Mouse (Mus musculus): ENCODE data around the gene Stil.

DNA sequence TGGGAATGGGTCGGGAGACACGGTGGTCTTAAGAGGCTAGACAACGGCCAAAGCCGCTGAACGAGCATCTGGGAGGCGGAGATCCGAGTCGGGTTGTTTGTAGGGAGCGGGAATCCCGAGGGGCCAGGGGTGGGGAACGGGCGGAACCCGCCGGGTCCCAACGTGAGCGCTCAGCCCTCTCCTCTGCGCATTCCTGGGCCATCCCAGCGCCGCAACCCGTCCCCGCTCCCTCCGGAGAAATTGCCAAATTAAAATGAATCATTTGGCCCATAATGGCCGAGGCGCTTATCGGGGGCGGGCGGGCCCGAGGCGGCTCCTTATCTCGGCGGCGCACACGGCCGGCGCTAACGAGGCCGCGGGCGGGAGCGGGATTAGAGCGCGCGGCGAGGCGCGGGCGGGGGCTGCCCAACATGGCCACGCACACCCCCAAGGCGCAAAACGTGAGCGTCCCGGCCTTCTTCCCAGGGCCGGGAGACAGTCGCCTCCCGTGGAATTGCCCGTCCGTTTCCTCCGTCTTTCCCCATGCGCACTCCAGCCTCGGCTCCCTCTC, 56.5 kb downstream of the Stil start, which contains the start of gene Tal1:
- TF ChIP-seq GATA1 (IDR thresholded peaks at IDR 0.05; ENCODE audit: borderline replicate concordance, low read length) (0 out of 3 replicates have a peak, but pooled peaks have one; percentile 42), FLI1 (IDR thresholded peaks at IDR 0.05; ENCODE audit: low read length) (no peak)

All from megakaryocyte, embryonic 14.5 days (primary cell).